Mouse (Mus musculus): ENCODE measurements around the gene Ahsg.

GRCm38 (mm10) chr16:22885356-22885755 is 5.7 kb upstream of the Ahsg start:
- no peak for TF ChIP-seq POLR2A (IDR thresholded peaks at IDR 0.05; ENCODE audit: insufficient read depth, low read depth, low read length)
- no peak for TF ChIP-seq CTCF (IDR thresholded peaks at IDR 0.05)
- TF ChIP-seq EP300 (IDR thresholded peaks at IDR 0.05; ENCODE audit: insufficient read depth, low read depth, low read length), result no peak
